Mouse (Mus musculus) mature B cell (primary cell): ENCODE results near the gene Aarsd1.
"Not testable (repeated sequence)": the region's sequence is repeated elsewhere in the genome, so short reads cannot be mapped to it uniquely, and the experiment has no call there.

Experiments
- in situ Hi-C: fragments of 300-500 bp; cut with MboI; formaldehyde crosslinking; loops from 2 replicates; pipeline ENCODE4 v1.14.3; 2019

Gene Aarsd1

GRCm38 (mm10) chr11:101417101-101417855 is at the start of gene Aarsd1:
TSS of gene Aarsd1 (minus strand) at chr11:101417615.
- in situ Hi-C loops = no loop called here

DNA sequence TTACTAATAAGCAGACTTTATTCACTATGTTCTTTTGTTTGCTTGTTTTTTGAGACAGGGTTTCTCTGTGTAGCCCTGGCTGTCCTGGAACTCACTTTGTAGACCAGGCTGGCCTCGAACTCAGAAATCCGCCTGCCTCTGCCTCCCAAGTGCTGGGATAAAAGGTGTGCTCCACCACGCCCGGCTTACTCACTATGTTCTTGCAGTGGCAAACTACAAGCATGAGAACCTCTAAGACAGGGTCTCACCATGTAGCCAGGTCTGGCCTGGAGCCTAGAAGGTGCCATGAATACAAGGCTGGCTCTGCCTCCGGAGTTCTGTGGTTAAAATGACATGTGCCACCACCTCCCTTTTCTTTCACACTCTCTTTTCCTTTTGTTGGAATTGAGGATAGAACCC is 49.1 kb upstream of the Aarsd1 start:
- in situ Hi-C loops = not testable (repeated sequence)

DNA sequence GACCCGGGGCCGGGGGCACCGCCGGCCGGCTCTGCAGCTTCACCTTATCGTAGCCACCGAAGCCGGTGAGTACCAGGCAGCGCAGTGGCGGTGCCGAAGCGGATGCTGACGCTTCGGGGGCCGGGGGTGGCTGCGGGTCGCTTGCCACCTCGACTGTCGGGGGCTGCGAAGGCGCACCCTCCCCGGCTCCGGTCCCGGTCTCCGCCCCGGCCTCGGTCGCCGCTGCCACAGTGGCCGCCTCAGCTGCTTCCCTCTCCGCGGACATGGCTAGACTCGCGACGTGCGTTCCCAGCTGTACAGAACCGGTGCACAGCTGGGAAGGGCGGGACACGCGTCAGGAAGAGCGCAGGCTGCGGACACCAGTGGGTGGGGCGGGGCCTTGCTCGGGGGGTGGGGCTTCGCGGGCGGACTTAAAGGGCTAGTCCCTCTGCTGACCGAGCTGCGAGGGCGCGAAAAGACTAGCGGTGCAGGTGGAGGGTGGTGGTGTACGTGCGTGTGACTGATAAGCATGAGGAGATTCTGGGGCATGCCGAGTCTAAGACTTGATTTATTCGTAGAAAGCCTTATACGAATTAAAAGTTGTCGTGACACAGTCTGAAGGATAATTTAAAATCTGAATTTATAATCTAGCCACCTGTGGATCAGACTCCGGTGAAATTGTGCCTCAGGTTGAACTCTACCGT is 48.6 kb upstream of the Aarsd1 start, which contains the start of gene Vat1:
TSS of gene Vat1 (minus strand) at position 362 of the 683 bp plus-strand sequence.
- in situ Hi-C loops = no loop called here

DNA sequence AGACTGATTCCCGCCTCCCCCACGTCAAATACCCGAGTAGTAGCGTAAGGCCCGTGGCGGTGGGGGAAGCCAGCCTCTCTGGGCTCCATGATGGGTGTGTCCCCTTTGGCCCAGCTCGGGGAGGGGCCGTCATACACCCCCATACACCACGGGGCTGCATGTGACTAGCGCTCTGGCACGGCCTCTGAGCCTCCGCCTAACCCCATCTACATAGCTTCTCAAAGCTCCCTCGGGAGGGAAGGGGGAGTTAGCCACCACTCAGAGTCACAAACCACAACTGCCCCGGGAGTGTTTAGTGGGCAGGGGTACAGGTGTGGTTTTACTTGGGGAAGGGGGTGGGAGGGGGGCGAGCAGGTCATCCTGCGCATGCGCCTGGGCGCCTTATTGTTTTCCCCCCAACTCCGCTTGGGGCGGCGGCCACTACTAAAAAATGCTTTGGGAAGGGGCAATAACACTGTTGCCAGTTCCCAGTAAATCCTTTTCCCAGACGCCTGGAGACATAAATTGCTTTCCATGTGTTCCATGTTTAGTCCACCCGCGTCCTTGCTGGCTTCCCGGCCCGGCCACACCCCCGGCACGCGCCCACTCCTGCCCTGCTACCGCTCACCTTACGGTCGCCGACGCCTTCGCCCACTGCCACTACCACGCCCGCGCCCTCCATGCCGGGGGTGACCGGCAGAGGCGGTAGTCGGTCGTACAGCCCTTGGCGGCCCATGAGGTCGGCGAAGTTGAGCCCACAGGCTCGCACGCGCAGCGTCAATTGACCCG is 47.9 kb upstream of the Aarsd1 start:
- in situ Hi-C loops = no loop called here

DNA sequence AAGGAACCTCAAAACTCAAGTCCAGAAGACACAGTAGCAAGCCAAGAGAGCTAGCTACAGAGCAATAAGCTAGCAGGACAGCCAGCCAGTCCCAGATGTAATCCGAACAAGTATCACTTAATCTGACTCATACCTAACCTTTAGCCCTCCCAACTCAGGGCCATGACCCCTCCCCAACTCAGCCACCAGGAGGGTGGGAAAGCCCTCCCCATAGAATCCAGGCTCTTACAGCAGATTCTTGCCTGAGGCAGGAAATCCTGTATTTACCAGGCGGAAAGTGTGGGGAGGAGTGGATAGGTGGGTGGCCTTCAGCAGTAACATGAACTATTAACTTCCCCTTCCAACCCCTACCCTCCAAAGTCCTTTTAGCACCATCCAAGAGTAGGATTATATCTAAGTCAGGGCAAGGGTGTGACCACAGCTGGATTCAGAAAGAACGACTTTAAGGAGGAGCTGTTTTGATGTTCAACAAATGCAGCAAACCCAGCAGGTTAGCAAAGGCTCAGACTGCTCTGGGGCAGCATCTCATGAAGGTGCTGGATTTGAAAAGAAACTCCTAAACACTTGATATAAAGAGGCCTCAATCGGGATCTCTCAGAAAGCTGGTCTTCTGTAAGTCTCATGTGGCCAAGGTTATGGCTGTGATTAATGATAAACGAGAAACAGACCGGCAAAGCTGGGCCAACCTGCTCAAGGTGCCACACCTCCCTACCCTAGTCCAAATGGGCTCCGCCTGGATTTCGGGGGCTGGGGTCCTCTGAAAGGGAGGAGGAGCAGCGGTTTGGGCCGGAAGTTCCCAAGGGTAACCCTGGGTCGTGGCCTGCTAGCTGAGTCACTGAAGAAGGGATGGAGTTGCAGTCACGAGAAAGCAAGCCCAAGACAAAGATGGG is 47.0 kb upstream of the Aarsd1 start, which contains the start of gene Rnd2:
TSS of gene Rnd2 (plus strand) at position 789 of the 890 bp plus-strand sequence.
- in situ Hi-C loops = no loop called here

DNA sequence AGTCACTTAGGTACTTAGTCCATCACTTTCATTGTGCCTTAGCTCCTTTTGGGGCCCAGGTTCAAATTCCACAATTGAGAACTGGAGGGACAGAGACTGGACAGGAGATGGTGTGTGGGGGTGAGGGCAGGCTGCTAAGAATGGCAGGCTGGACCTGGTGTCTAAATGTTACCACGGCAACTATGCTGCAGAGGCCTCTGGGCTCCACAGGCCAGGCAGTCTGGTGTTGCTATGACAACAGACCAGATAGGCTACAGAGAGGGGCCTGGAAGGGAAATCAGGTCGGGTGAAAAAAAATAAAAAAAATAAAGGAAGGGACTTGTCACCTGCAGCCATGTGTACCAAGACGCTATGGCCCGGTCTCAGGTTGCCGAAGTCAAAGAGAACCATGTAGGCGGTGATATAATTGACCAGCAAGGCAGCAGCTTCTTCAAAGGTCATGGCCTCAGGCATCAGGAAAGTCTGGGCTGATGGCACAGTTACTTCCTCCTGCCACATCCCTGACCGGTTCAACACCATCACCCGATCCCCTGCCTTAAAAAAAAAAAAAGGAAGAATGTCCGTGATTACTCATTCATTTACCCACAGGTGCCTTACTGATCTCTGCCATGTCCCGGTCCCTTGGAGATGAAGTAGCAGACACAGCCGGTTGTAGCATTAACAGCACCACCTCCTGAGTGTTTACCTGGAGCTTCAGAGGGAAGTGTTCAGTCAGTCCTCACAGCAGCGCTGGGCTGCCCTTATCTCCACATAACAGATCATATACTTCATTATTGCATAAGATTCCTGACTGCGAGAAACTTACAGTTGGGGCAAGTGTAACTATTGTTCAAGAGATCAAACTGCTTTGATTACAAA is 45.4 kb upstream of the Aarsd1 start:
- in situ Hi-C loops = no loop called here

DNA sequence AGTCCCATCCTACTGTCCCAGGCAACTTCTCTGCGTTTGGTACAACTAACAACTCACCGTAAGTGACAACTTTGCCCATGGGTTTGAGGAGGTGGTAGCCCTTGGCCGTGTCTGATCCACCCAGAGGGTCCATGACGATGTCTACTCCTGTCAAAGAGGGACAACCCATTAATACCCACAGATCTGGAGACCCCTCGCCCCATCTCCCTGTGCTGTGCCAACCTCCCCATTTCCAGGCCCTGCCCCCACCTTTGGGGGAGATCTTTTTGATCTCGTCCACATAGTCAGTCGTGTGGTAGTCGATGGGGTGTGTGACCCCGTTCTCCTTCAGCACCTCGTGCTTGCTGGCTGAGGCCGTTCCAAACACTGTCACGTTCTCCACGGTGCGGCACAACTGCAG is 44.7 kb upstream of the Aarsd1 start:
- in situ Hi-C loops = no loop called here

- in situ Hi-C loops = no loop called here
Measured at GRCm38 (mm10) chr11:101460321-101460720, 42.9 kb upstream of the Aarsd1 start.

- in situ Hi-C loops = no loop called here
Measured at GRCm38 (mm10) chr11:101459716-101460115, 42.3 kb upstream of the Aarsd1 start.

GRCm38 (mm10) chr11:101458217-101458616 is 40.8 kb upstream of the Aarsd1 start:
- in situ Hi-C loops = no loop called here

DNA sequence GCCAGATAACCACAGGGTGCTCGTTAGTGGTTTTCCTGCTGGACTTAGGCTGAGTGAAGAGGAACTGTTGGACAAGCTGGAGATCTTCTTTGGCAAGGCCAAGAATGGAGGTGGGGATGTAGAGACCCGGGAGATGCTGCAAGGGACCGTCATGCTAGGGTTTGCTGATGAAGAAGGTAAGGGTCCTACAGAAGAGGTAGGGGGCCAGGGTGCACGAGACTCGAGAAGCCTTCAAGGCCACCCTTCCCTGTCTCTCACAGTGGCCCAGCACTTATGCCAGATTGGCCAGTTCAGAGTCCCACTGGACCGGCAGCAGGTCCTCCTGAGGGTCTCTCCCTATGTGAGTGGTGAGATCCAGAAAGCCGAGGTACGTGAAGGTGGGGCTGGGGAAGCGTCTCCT is 40.2 kb upstream of the Aarsd1 start:
- in situ Hi-C loops = no loop called here

DNA sequence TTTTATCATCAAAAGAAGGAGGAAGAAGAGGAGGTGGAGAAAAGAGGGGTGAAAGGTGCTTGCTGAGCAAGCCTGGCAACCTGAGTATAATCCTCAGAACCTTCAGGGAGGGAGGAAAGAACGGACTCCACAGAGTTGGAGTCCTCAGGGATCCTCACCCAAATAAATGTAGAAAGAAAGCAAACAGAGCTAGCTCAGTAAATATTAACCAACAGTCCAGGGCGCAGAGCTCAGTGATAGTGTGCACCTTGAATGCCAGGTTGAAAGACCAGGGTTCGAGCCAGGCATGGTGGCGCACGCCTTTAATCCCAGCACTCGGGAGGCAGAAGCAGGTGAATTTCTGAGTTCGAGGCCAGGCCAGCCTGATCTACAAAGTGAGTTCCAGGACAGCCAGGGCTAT is 38.2 kb upstream of the Aarsd1 start:
- in situ Hi-C loops = no loop called here

DNA sequence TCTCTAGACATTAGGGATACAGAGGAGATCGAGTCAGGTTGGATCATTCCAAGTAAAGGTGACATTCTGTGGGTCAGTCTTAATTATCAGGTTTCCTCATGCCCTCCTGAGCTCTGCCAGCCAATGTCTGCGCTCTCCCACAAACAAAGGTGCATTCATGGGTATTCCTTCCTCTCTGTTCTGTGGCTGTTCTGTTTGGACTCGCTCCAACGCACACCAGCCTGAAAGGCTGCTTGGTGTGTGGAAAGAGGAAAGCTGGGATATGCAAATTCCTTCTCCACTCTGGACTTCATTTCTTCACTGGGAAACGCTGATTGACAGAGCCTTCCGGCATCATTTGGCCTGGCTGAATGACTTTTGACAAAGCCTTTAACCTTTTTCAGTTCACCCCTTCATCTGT is 37.3 kb upstream of the Aarsd1 start:
- in situ Hi-C loops = no loop called here

GRCm38 (mm10) chr11:101452093-101452774 is 34.8 kb upstream of the Aarsd1 start:
- in situ Hi-C loops = no loop called here

DNA sequence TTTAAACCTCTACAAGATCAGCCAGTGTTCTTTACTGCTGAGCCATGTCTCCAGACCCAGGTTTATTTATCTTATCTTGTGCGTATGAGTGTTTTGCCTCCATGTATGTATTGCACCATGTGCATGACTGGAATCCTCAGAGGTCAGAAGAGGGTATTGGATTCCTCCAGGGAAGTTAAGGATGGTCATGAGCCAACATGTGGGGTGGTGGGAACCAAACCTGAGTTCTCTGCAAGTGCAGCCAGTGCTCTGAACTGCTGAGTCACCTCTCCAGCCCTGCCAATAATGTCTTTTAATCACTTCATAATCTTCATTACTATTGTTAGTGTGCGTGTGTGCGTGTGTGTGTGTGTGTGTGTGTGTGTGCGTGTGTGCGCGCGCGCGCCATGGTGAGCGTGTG is 34.1 kb upstream of the Aarsd1 start:
- in situ Hi-C loops = no loop called here

GRCm38 (mm10) chr11:101450394-101450793 is 33.0 kb upstream of the Aarsd1 start:
- in situ Hi-C loops = no loop called here

DNA sequence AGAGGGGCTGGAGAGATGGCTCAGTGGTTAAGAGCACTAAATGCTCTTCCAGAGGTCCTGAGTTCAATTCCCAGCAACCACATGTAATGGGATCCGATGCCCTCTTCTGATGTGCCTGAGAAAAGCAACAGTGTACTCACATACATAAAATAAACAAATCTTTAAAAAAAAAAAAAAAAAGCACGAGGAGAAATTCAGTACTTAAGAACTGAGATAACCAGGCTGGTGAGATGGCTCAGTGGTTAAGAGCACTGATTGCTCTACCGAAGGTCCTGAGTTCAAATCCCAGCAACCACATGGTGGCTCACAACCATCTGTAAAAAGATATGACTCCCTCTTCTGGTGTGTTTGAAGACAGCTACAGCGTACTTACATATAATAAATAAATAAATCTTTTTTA is 32.2 kb upstream of the Aarsd1 start:
- in situ Hi-C loops = loop anchor here (25.0 kb wide), 1 partner anchor 838 kb away; the partner anchor contains the start of genes Atxn7l3 and Tmub2

DNA sequence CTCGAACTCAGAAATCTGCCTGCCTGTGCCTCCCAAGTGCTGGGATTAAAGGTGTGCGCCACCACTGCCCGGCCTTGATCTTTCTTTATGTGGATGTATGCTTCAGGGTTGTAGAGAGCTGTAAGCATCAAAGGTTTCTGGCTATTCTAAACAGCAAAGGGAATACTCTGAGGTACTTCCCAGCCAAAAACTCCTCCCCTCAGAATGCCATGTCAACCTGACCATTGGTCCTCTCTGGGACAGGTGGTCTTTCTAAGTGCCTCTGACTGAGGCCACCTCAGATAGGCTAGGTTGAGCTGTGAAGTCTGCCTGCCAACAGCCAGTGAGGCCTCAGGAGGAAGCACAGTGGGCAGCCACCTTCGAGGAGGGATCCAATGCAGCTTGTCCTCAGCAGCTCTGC is 31.5 kb upstream of the Aarsd1 start:
- in situ Hi-C loops = loop anchor here (25.0 kb wide), 1 partner anchor 838 kb away; the partner anchor contains the start of genes Atxn7l3 and Tmub2

DNA sequence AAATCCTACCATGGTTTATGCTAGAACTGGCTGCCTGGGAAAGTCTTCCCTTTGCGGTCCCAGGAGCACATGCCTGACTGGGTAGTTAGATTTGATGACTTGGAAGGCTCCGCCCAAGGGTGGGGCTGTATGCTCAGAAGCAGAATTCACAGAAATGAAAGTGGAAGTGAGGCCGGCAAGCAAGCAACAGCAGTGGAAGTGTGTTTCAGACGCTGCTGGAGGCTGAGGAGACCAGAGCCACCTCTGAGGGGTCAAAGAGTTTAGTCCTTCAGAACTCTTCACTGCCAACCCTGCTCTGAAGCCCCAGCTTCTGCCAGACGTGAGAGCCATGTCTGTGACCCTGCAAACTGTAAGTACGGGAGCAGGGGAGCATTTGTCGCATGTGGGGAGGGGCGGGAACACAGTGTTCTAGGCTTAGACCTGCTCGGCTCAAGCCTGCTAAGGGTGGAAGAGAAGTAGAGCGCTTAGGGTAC is 30.9 kb upstream of the Aarsd1 start, which contains the start of gene Ifi35:
TSS of gene Ifi35 (plus strand) at position 134 of the 473 bp plus-strand sequence.
- in situ Hi-C loops = loop anchor here (25.0 kb wide), 1 partner anchor 839 kb away; the partner anchor contains the start of genes Atxn7l3 and Tmub2
